Mouse (Mus musculus) embryonic facial prominence, embryonic 10.5 days (tissue): ENCODE measurements at regions not wholly inside any gene's neighbourhood (a gene's known extent, or its start where the extent isn't known, plus 50 kb on each side); places are given as distances from the start of the nearest gene placed in this dataset.

ENCODE experiments used
- DNase-seq: peaks from one replicate; pipeline ENCODE4 v3.0.0-alpha.2; 2017; ENCODE audit warnings: low spot score
- H3K27ac ChIP-seq: fragments of 300-500 bp; sonication (generic); replicated peaks from 2 replicates; pipeline ENCODE4 v1.5.1; 2016; ENCODE audit warnings: mild to moderate bottlenecking
- H3K27me3 ChIP-seq: fragments of 300-500 bp; sonication (generic); replicated peaks from 2 replicates; pipeline ENCODE4 v1.6.1; 2016; ENCODE audit warnings: low read depth, mild to moderate bottlenecking; ENCODE audit not compliant: poor library complexity, severe bottlenecking
- H3K36me3 ChIP-seq: fragments of 300-500 bp; sonication (generic); replicated peaks from 2 replicates; pipeline ENCODE4 v1.6.1; 2016; ENCODE audit warnings: mild to moderate bottlenecking, moderate library complexity
- H3K4me1 ChIP-seq: fragments of 300-500 bp; sonication (generic); 2 replicates; pipeline ENCODE4 v1.6.1; 2016
- H3K4me3 ChIP-seq: fragments of 300-500 bp; sonication (generic); 2 replicates; pipeline ENCODE4 v1.5.1; 2016; ENCODE audit warnings: mild to moderate bottlenecking, moderate library complexity
- H3K9me3 ChIP-seq: fragments of 300-500 bp; sonication (generic); 2 replicates; pipeline ENCODE4 v1.6.1; 2016; ENCODE audit warnings: mild to moderate bottlenecking
- WGBS: fragments of 180-500 bp; shearing (Covaris S2); methylation state at CpG from one replicate; pipeline ENCODE4 v1.1.7; 2016; 5-methylcytosine and 5-hydroxymethylcytosine counted together

DNA sequence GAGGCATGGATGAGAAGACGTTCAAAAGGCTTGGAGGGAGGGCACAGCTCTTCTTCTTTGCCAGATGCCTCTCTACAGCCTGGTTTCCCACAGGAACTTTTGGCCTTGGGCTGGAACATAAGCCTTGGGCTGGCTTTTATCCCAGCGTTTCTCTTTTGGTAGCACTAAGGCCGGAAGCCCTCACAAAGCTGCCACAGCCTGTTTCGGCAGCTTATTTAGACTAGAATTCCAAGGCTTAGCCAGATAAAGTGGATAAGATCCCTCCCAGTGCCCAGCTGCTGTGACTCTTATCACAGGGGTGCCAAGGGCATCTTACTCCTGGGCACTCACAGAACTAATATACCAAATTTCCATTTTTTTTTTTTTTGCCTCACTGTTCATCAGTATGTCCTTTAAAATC is 404.4 kb downstream of the Fut8 start:
- Histone ChIP-seq H3K9me3 (no peaks in the 10 kb centered on the region), H3K4me1 (peaks cover 16% of the 10 kb centered on the region), H3K27ac (no peak overlapping the region), H3K27me3 (no peaks in the 10 kb centered on the region), H3K4me3 (no peak overlapping the region), H3K36me3 (no peaks in the 10 kb centered on the region)
- no peak for DNase-seq
- WGBS, result 72% methylated on average over 4 of the region's 4 CpGs

DNA sequence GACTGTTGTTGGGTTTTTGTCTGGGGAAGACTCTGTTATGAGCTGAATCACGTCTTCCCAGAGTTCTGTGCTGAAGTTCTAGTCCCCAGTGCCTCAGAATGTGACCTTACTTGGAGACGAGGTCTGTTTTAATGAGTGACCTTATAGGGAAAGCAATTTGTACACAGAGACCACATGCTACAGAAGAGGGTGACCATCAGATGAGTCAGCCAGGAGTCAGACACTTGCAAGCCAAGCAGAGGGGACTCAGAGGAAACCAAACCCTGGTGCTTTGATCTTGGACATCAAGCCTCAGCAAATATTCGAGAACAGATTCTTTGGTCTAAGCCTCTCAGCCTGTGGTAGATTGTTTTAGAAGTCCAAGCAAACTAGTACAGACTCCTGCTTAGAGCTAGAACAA is 409.9 kb downstream of the Fut8 start:
- peaks cover 20% of the 10 kb centered on the region for H3K4me1 ChIP-seq
- H3K27me3 ChIP-seq, result no peaks in the 10 kb centered on the region
- no peak overlapping the region for H3K27ac ChIP-seq
- no peaks in the 10 kb centered on the region for H3K36me3 ChIP-seq
- WGBS, result 70% methylated on average over 3 of the region's 3 CpGs
- no peaks in the 10 kb centered on the region for H3K9me3 ChIP-seq
- DNase-seq, result no peak
- H3K4me3 ChIP-seq, result no peak overlapping the region

DNA sequence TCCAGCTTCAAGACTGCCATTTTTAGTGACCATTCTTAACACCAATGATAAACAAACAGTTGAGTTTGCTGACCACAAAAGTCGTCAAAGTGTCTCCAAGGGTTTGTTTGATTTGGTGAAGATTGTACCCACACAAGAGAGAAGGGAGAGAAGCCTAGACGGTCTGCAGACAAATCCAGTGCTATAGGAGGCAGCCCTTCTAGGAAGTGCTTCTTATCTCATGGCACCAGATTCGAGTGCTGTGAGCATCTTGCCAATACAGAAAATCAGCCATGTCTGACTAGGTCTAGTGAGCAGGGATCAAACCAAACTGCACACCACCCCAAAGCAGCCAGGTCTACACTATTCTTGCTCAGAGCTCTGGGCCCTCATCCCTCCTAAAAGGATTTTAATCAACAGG is 416.4 kb downstream of the Fut8 start:
- DNase-seq, result no peak
- Histone ChIP-seq H3K27me3 (no peaks in the 10 kb centered on the region), H3K27ac (no peak overlapping the region), H3K4me3 (no peak overlapping the region), H3K4me1 (peaks cover 15% of the 10 kb centered on the region), H3K36me3 (no peaks in the 10 kb centered on the region), H3K9me3 (no peaks in the 10 kb centered on the region)
- 74% methylated on average over 3 of the region's 3 CpGs for WGBS

- Histone ChIP-seq H3K4me3 (no peak overlapping the region), H3K9me3 (no peaks in the 10 kb centered on the region), H3K27ac (no peak overlapping the region), H3K36me3 (no peaks in the 10 kb centered on the region), H3K27me3 (peaks cover 14% of the 10 kb centered on the region), H3K4me1 (peaks cover 20% of the 10 kb centered on the region)
- no peak for DNase-seq
- 51% methylated on average over 5 of the region's 5 CpGs for WGBS
Measured at GRCm38 (mm10) chr12:77657060-77657459, 419.1 kb downstream of the Fut8 start.

DNA sequence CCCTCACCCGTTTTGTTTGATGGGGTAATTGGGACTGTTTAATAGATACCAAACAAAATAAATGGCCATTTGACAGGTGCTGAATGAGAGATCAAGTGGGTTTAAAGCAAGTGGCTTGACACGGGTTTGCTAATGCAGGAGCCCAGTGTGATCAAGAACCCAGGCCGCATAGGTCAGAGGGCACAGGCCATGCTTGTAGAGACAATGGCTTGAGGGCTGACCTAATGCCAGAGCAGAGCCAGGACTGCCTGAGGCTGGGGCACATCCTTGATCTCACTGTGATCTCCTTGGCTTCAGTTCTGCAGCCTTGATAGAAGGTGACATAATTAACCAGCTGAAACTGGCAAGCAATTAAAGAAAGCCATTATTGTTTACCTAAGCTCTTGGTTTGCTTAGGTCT is 420.0 kb downstream of the Fut8 start:
- Histone ChIP-seq H3K4me1 (peaks cover 20% of the 10 kb centered on the region), H3K27me3 (peaks cover 15% of the 10 kb centered on the region), H3K4me3 (no peak overlapping the region), H3K9me3 (no peaks in the 10 kb centered on the region), H3K36me3 (no peaks in the 10 kb centered on the region), H3K27ac (no peak overlapping the region)
- DNase-seq, result peak; percentile 35
- 23% methylated on average over 3 of the region's 3 CpGs for WGBS

GRCm38 (mm10) chr12:77663180-77663579 is 425.3 kb downstream of the Fut8 start:
- no peak for DNase-seq
- Histone ChIP-seq H3K4me3 (no peak overlapping the region), H3K9me3 (no peaks in the 10 kb centered on the region), H3K27me3 (peaks cover 15% of the 10 kb centered on the region), H3K36me3 (no peaks in the 10 kb centered on the region), H3K4me1 (peaks cover 11% of the 10 kb centered on the region), H3K27ac (no peak overlapping the region)
- WGBS, result 89% methylated on average over 3 of the region's 3 CpGs

DNA sequence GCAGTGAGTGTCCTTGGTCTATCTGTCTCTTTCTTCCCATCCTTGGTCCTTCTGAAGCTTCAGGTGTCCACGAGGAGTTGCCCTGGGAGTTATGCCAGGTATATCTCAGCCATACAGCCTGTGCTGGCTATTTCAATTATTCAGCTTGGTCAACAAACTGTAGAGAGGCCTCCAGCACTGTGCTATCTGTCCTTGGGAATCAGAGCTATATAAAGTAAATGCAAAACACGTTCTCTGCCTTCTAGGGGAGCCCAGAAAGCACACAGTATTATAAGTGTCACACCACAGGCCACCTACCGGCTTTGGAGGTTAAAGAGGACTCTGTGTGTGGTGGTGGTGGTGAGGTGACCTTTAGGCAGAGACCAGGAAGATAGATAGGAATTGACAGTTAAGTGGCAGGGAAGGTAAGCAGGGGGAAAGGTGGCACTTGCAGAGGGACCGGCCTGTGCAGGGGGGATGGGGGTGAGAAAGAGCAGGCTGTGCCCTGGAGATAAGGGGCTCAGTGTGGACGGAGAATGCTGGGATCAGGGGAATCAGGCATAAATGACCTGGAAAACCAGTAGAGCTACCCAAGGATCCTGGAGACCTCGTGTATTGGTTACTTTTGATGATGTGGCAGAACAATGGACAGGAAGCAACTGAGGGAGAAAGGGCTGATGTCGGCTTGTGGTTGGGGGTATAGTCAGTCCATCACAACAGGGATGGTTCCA is 425.9 kb downstream of the Fut8 start:
- peaks cover 15% of the 10 kb centered on the region for H3K27me3 ChIP-seq
- H3K36me3 ChIP-seq, result no peaks in the 10 kb centered on the region
- peaks cover 11% of the 10 kb centered on the region for H3K4me1 ChIP-seq
- no peak overlapping the region for H3K4me3 ChIP-seq
- DNase-seq, result no peak
- WGBS, result 72% methylated on average over 7 of the region's 7 CpGs
- H3K9me3 ChIP-seq, result no peaks in the 10 kb centered on the region
- no peak overlapping the region for H3K27ac ChIP-seq

- Histone ChIP-seq H3K4me1 (peaks cover 13% of the 10 kb centered on the region), H3K27ac (no peak overlapping the region), H3K9me3 (no peaks in the 10 kb centered on the region), H3K4me3 (no peak overlapping the region), H3K36me3 (no peaks in the 10 kb centered on the region), H3K27me3 (0 out of 2 replicates have a peak, but pooled peaks cover 10% of the 10 kb centered on the region)
- DNase-seq, result no peak
- 92% methylated on average over 8 of the region's 8 CpGs for WGBS
Measured at GRCm38 (mm10) chr12:77666411-77666810, 428.5 kb downstream of the Fut8 start.

GRCm38 (mm10) chr12:77667151-77667874 is 429.4 kb downstream of the Fut8 start:
- no peak for DNase-seq
- Histone ChIP-seq H3K36me3 (no peaks in the 10 kb centered on the region), H3K4me3 (no peak overlapping the region), H3K27ac (no peak overlapping the region), H3K4me1 (peaks cover 13% of the 10 kb centered on the region), H3K27me3 (0 out of 2 replicates have a peak, but pooled peaks cover 4% of the 10 kb centered on the region), H3K9me3 (no peaks in the 10 kb centered on the region)
- 74% methylated on average over 10 of the region's 10 CpGs for WGBS

GRCm38 (mm10) chr12:77667875-77668204 is 429.9 kb downstream of the Fut8 start:
- Histone ChIP-seq H3K4me1 (peaks cover 13% of the 10 kb centered on the region), H3K27ac (no peak overlapping the region), H3K36me3 (no peaks in the 10 kb centered on the region), H3K27me3 (0 out of 2 replicates have a peak, but pooled peaks cover 4% of the 10 kb centered on the region), H3K9me3 (no peaks in the 10 kb centered on the region), H3K4me3 (no peak overlapping the region)
- 2% methylated on average over 6 of the region's 6 CpGs for WGBS
- peak; percentile 82 for DNase-seq

DNA sequence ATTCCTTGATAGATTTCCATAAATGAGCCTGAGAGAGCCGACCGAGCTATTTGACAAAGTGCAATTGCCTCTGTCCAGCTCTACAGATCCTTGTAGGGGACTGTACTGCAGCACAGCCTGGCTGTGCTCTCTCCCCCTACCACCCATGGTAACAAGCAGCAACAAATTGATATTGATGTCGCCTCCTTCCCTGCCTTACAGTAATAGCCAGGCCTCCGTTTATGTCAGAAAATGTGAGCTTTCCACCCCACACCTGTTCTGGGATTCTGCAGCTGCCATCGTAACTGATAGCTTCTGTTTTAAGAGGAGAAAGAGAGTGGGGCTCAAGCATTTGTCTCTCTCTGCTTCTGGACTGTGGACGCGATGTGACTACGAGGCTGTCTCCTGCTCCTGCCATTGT is 432.6 kb downstream of the Fut8 start:
- no peaks in the 10 kb centered on the region for H3K36me3 ChIP-seq
- WGBS, result 78% methylated on average over 8 of the region's 8 CpGs
- peaks cover 31% of the 10 kb centered on the region for H3K4me1 ChIP-seq
- DNase-seq, result no peak
- no peak overlapping the region for H3K4me3 ChIP-seq
- no peaks in the 10 kb centered on the region for H3K9me3 ChIP-seq
- no peak overlapping the region for H3K27ac ChIP-seq
- H3K27me3 ChIP-seq, result 0 out of 2 replicates have a peak, but pooled peaks cover 4% of the 10 kb centered on the region

- Histone ChIP-seq H3K27me3 (0 out of 2 replicates have a peak, but pooled peaks cover 4% of the 10 kb centered on the region), H3K27ac (no peak overlapping the region), H3K4me1 (peaks cover 26% of the 10 kb centered on the region), H3K36me3 (no peaks in the 10 kb centered on the region), H3K4me3 (no peak overlapping the region), H3K9me3 (no peaks in the 10 kb centered on the region)
- no peak for DNase-seq
- 62% methylated on average over 2 of the region's 2 CpGs for WGBS
Measured at GRCm38 (mm10) chr12:77674352-77674751, 436.4 kb downstream of the Fut8 start.

- Histone ChIP-seq H3K27ac (no peak overlapping the region), H3K9me3 (no peaks in the 10 kb centered on the region), H3K36me3 (no peaks in the 10 kb centered on the region), H3K4me3 (no peak overlapping the region), H3K4me1 (peaks cover 26% of the 10 kb centered on the region), H3K27me3 (0 out of 2 replicates have a peak, but pooled peaks cover 4% of the 10 kb centered on the region)
- 69% methylated on average over 5 of the region's 5 CpGs for WGBS
- DNase-seq, result peak; percentile 53
Measured at GRCm38 (mm10) chr12:77674755-77675154, 436.8 kb downstream of the Fut8 start.
